Mouse (Mus musculus) gastrocnemius, adult 2 months (tissue): ENCODE results near the gene Cox7b. TPM values are rescaled to one million over a fixed set of nuclear protein-coding genes. Genes with fewer than 3 reads are reported as not detected.

ENCODE experiments used
- DNase-seq: peaks from one replicate; pipeline ENCODE4 v3.0.0; 2022
- H3K27ac ChIP-seq: fragments of 200-600 bp; 2 replicates; pipeline ENCODE4 v1.8.1; 2022; ENCODE audit warnings: mild to moderate bottlenecking
- H3K4me3 ChIP-seq: fragments of 200-600 bp; 2 replicates; pipeline ENCODE4 v1.8.1; 2022; ENCODE audit warnings: mild to moderate bottlenecking, moderate library complexity
- CTCF ChIP-seq: fragments of 200-600 bp; IDR thresholded peaks from 2 replicates; pipeline ENCODE4 v1.8.1; 2022; ENCODE audit warnings: antibody characterized with exemption, mild to moderate bottlenecking, moderate library complexity
- intact Hi-C: fragments of 180-260 bp; cut with DNase I; formaldehyde crosslinking; loops from one replicate; pipeline ENCODE4 v1.15.1; 2025
- total RNA-seq, 2 experiments: library from RNA; stranded (reverse); gene quantifications; 2 replicates each; pipeline ENCODE4 v1.2.3; 2021

Cox7b gene
- total RNA-seq, 2 experiments from 2014 or later, result 806 to 1,137 TPM

DNA sequence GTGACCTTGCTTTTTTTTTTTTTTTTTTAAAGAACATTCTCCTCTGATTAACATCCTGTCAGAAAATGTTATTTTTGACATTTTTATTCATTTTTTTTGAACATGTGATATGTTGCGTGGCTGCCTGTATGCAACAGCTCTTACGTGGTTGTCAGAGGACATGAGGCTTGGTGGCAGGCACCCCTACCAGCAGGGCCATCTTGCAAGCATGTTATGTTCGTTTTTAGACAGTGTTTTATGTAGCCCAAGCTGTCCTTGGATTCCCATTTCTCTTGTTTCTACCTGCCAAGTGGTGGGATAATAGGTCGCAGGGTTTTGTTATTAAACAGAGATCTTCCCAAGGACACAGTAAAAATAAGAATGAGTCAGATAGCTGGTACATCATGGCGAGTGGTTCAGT, 14.7 kb downstream of the Cox7b start:
- no peak overlapping the region for H3K4me3 ChIP-seq
- DNase-seq, result no peak
- H3K27ac ChIP-seq, result no peak overlapping the region
- intact Hi-C loops, result no loop called here
- TF ChIP-seq CTCF, result no peak

DNA sequence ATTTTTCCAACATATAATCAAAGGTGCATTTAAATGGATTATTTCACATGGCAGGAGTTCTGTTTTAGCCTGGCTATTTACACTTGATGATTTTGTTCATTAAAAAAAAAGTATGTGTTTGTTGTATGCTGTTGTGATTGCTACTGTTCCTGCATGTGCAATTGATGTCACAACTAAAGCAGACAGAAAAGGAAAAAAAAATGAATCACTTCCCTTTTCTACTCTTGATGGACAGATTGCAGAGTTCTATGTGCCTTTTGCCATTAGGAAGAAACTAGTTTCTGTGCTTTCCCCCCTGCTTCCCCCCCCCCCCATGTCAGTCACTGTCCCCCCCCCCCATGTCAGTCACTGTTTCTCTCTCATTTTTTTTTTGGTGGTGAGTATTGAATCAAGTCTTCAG, 15.6 kb downstream of the Cox7b start:
- Histone ChIP-seq H3K4me3 (no peak overlapping the region), H3K27ac (no peak overlapping the region)
- TF ChIP-seq CTCF, result no peak
- intact Hi-C loops, result no loop called here
- DNase-seq, result no peak

GRCm38 (mm10) chrX:106035727-106036126, 20.2 kb downstream of the Cox7b start:
- H3K27ac ChIP-seq, result no peak overlapping the region
- DNase-seq, result no peak
- no peak overlapping the region for H3K4me3 ChIP-seq
- intact Hi-C loops, result no loop called here
- no peak for TF ChIP-seq CTCF

- Histone ChIP-seq H3K4me3 (no peak overlapping the region), H3K27ac (no peak overlapping the region; the same call in 1 of the 2 replicates)
- TF ChIP-seq CTCF, result no peak
- intact Hi-C loops, result no loop called here
- DNase-seq, result no peak
Observed at GRCm38 (mm10) chrX:106037185-106037752, 21.8 kb downstream of the Cox7b start.

DNA sequence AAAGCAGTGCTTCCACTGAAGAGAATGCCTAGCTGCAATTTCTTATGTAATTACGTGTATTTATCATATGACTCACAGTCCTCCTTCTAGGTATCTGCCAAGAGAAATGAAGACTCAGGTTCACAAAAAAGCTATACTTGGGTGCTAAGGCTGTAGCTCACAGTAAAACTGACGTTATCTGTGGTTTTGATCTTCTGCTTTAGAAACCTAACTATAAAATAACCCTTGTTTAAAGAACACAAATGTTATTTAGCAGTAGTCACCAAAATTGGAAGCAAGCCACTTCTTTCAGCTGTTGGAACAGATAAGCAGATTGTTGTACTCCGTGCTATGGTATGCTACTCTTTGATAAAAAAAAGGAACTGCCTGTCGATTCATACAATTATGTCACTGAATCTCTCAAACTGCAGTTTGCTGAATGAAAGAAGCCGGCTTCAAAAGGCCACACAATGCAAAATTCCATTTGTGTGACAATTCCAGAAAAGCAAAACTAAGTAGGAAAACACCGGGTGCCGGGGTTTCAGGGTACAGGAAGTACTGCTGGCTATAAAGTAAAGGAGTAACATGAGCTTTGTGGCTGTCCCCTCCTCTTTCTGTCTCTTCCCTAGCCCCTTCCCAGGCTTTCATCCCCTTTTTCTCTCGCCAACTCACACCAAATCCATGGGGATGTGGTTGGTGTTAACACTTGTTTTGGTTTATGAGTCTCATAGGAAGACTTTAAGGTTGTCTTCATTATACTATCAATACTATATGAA, 28.5 kb downstream of the Cox7b start:
- no peak for TF ChIP-seq CTCF
- no peak for DNase-seq
- intact Hi-C loops, result no loop called here
- Histone ChIP-seq H3K4me3 (peak overlapping the region; percentile 3; the same call in 1 of the 2 replicates), H3K27ac (peak overlapping the region; percentile 38; the same call in 1 of the 2 replicates)

- H3K4me3 ChIP-seq, result no peak overlapping the region
- H3K27ac ChIP-seq, result no peak overlapping the region
- no peak for DNase-seq
- intact Hi-C loops, result loop anchor here (5.0 kb wide), 1 partner anchor 37 kb away; no protein-coding TSS in a partner anchor
- no peak for TF ChIP-seq CTCF
Observed at GRCm38 (mm10) chrX:106045455-106045854, 30.0 kb downstream of the Cox7b start.

DNA sequence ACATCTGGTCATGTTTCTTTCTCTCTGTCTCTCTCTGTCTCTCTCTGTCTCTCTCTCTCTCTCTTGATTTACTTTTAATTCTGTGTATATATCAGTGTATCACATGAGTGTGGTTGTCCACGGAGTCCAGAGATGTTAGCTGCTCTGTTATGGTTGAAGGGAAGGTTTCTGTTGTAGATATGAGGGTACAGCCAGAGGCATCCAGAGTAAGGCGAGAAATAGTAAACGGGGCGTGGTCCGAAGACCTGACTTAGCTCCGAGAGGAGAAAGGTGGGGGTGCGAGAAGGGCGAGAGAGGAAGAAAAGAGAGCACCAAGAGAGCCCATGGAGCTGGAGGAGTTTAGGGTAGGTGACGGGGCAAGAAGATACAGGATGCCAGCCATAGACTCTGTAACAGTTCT, 30.4 kb downstream of the Cox7b start:
- no peak for TF ChIP-seq CTCF
- intact Hi-C loops, result loop anchor here (5.0 kb wide), 1 partner anchor 36 kb away; no protein-coding TSS in a partner anchor
- no peak overlapping the region for H3K27ac ChIP-seq

GRCm38 (mm10) chrX:106048191-106048590, 32.7 kb downstream of the Cox7b start:
- TF ChIP-seq CTCF, result no peak
- intact Hi-C loops, result loop anchor here (5.0 kb wide), 1 partner anchor 34 kb away; no protein-coding TSS in a partner anchor

More for the DNA sequence above, 30.4 kb downstream of the Cox7b start:
- no peak for DNase-seq
- H3K4me3 ChIP-seq, result no peak overlapping the region

More at GRCm38 (mm10) chrX:106048191-106048590, 32.7 kb downstream of the Cox7b start:
- no peak for DNase-seq
- H3K4me3 ChIP-seq, result no peak overlapping the region
- H3K27ac ChIP-seq, result no peak overlapping the region

Other genes with a start within 250 kb of the Cox7b start
- 10 to 100 TPM; 38.7 to 42.4 TPM for gene Atrx, start 86.3 kb upstream of the Cox7b start, total RNA-seq
- 10 to 100 TPM; 29.4 to 33.3 TPM for gene Magt1, start 3.8 kb upstream of the Cox7b start, total RNA-seq
- 1 to 10 TPM; 8.1 to 8.7 TPM for gene Atp7a, start 11.6 kb downstream of the Cox7b start, total RNA-seq
- gene Tlr13, start 127.5 kb downstream of the Cox7b start, total RNA-seq, result under 1 TPM; 0.11 to 0.15 TPM
- gene Pgk1, start 171.4 kb downstream of the Cox7b start, total RNA-seq, result 1,000 to 10,000 TPM in 1 of 2 experiments, 100 to 1,000 TPM in 1; 915 to 1,167 TPM
- 1 to 10 TPM; 8.2 to 8.4 TPM for gene Taf9b, start 205.5 kb downstream of the Cox7b start, total RNA-seq
- gene Fnd3c2, start 239.7 kb downstream of the Cox7b start, total RNA-seq, result not detected